Mouse (Mus musculus): ENCODE measurements around the gene Nod1.

Nod1 gene

DNA sequence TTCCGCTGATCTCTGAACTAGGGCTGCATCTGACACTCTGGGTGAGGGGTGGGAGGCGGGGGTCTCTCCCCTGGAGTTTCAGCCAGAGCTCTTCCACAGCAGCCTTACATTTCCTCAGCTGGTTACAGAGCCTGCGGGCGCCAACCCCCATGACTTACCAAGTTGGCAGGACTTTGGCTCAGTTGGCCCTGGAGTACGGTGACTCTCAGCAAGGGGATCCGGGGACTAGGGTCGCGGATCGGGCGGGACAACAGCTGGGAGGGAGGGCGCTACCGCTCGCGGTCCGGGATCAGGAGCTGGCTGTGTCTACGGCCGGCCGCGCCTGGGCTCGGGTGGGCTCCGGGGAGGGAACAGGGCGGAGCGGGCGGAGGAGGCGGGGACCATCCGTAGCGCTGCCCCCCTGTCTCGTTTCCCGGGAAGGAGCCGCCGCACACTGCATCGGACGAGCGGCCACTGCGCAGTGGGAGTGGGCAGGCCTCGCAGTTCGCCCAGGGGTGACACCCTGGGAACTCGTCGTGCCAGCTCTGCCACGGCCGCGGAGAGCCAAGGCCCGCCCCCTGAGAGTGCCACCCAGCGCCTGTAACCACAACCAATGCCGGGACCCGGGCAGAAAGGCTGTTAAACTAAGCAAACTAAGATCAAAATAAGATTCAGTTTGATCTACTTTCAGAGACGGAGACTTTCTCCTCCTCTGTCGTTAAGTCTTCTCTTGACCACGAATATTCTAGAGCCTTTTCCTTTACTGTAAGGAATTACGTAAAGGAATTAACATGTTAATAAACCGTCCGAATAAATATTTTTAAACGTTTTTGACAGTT, at the start of gene Nod1:
Nod1 (minus strand) TSS at position 502 of the 818 bp plus-strand sequence.
- peak; percentile 34 to 49 for DNase-seq (ENCODE audit: low spot score in 2 of 2)

DNA sequence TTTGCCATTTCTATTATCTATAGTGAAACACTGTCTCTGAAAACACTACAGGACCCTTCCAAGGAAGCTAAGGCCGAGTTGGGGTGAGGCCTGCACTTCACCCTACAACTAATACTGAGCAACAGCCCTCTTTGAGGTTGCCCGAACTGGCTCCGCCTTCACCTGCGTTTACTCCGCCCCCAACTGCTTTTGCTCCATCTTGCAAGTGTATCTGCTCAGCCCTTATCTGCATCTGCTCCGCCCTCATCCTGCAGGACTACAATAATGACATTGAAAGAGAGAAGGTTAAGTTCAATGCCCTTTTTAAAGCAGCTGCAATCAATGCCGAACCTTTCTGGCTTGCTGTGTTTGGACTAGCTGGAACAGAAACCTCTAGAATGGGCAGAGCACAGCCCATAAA, 49.4 kb upstream of the Nod1 start:
- DNase-seq (ENCODE audit: low spot score in 2 of 2), result no peak

DNA sequence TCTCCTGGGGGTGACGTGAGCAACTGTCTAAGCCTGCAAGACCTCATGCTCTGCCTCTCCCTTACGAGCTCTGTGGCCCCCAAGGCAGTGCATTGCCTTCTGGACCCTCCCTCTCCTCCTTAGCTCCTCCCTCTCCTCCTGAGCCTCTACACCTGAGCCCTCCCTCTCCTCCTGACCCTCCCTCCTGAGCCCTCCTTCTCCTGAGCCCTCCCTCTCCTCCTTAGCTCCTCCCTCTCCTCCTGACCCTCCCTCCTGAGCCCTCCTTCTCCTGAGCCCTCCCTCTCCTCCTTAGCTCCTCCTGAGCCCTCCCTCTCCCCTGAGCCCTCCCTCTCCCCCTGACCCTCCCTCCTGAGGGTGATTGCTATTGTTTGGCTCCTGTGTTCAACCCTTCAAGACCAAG, 46.0 kb upstream of the Nod1 start:
- no peak for DNase-seq (ENCODE audit: low spot score in 2 of 2)

DNA sequence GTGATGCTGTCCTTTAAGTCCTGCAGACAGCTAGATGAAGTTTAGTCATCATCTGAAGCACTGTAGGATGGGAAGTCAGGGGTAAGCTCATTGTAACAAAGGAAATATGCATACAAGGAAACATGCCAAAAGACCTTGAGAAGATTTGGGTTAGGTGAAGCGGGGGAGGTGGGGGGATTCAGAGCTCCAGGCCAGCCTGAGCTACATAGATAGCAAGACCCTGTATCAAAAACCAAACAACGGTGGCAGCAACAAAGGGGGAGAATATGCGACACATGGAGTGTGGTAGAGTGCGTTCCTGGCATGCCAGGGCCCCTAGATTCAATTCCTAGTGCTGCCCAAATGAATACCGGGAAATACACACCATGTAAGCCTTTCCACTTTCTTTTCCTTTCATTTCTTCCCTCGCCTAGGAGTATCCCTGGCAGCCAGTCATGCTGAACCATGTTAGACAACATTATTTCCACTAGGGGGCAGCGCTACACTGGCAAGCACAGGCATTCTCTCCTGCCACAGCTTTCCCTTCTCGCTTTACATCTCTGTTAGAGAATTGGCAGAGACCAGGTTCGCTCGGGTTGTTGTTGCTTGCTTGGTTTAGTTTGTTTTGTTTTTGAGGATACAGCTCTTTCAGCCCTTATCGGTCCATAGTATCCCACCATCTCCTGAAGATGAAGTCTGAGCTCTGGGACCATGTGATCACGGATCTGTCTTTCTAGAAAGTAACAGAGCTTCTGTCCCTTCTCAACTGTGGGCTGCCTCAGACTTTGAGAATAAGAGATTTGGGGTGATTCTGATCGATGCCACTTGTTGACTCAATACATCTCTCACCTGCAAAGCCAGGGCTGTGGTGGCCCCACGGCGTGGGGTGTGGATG, 44.5 kb upstream of the Nod1 start:
- peak in 1 of 2 experiments; percentile 41 for DNase-seq (ENCODE audit: low spot score in 2 of 2)

DNA sequence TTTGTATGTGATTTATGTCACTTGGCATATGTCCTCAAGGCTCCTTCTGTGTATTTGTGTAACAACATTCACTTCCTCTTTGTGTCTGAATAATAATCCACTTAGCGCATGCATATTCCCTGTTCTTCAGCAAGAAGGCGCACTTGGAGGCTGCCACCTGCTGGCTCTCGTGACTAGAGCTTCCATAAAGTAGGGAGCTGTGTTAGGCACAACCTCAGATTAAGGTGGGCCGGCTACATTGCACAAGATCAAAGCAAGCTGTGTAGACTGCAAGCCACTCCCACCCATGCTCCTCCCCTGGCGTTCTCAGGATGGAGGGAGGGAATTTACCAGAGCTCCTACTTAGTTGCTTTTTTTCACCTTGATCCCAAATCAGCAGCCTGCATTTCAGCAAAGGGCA, 43.8 kb upstream of the Nod1 start:
- DNase-seq (ENCODE audit: low spot score in 2 of 2), result peak in 1 of 2 experiments; percentile 32

DNA sequence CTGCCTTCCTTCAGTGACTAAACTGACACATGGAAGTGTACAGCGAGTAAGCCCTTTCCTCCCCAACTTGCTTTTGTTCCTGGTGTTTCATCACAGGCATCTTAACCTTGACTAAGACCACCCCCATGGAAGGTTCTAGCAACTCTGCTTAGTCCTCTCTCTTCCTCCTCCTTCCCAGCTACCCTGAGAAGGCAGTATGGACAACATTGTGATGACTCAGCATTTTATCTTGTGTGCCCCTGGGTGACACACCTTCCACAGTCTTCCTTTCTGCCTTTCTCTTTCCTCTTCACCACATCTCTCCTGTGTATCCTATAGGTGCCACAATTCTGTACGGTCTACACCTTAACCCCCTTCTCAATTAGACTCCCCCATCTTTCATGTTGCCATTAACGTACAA, 41.8 kb upstream of the Nod1 start:
- DNase-seq (ENCODE audit: low spot score in 2 of 2), result no peak

DNA sequence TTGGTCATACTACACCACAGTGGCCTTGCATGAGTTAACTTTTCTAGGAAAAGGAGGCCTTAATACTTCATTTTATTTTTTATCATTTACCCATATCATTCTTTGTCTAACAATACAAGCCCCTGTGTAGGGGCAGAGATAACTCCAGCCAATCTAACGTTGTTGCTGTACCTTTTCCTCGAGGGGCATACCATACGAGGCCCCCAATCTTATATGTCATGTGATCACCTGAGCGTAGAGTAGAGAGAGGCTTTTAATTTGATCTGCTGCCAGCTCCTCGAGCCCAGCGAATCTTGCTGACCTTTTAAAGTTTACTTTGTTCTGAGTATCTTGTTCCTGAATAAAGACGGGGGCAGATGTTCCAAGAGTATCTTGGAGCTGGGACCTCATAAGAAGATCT, 40.1 kb upstream of the Nod1 start:
- no peak for DNase-seq (ENCODE audit: low spot score in 2 of 2)

DNA sequence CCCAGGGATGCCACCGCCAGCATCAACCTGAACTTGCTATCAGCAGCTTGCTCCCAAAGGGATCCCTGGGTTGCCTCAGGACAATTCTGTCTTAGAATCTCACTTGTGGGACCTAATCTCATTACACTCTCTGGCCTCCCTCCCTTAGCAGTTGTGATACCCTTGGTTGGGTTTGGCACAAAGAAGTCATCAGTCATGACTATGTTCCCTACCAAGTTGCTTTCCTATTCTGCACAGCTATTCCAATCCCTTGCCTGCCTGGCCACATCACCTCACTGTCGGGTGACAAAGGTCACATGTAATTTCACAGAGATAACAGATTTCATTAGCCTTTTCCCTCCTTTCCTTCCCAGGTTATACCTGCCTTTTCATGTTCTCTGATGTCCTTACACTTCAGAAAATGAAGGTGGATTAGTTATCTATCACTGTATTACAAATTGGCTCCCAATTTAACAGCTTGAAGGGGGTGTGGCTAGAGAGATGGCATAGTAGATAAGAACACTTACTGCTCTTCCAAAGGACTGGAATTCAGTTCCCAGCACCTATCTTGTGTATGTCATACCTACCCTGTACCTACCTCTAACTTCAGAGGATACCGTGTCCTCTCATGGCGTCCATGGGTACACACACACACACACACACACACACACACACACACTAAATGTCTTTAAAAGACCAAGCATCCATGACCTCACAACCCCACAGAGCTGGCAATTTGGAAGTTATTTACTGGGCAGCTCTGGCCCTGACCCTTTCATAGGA, 38.1 kb upstream of the Nod1 start:
- DNase-seq (ENCODE audit: low spot score in 2 of 2), result no peak

DNA sequence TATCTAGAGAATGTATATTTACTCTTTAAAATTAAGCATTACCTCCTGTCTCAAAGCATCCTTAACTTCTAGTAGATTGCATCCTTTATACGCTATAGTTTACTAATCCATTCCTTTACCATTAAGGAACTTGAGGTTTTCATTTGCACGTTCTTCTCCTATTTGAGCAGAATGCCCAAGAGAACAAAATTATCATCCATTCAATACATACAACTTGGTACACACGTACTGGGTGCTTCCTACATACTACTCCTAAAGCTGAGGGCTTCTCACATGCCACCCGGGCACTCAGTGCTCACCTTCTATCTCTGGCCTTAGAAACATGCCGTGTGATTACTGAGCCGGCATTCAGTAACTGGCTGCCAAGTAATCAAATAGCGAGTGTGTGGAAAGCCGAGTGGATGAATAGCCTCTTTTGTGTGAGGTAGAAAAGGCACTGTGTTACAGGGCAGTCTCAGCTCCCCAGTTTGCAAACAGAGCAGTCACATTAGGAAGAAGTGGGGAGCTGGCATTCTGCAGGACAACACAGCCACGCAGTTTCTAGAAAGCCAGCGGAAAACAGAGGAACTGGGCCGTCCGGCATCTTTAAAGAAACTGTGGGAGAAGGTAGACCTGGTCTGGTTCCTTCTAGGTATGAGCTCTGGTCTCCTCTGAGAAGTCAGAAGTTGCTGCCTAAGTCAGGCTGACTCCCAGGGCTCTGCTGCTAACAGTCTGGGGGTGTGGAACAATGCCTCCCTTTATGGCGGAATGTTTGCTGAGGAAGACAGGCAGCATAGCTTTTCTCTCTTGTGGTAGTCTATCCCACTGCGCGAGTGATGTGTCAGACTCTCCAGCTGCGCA, 37.2 kb upstream of the Nod1 start:
- DNase-seq (ENCODE audit: low spot score in 2 of 2), result no peak

DNA sequence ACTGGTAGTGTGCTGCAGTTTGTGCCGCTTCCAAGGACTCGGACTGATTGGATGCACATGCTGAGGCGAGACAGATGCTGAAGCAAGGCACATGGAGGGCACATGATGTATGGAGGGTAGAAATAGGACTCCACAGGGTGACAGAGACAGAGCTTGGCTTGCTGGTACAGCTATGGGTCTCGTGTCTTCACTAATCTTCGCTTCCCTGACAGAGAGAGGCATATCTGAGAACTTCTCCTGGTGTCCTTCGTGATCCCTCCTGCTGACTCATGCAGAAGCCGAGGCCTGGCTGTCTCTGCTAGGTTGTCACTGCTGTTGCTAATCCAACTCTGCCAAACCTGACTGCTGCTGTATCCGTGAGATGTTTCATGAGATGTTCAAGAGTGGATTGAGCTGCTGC, 36.0 kb upstream of the Nod1 start:
- no peak for DNase-seq (ENCODE audit: low spot score in 2 of 2)

DNA sequence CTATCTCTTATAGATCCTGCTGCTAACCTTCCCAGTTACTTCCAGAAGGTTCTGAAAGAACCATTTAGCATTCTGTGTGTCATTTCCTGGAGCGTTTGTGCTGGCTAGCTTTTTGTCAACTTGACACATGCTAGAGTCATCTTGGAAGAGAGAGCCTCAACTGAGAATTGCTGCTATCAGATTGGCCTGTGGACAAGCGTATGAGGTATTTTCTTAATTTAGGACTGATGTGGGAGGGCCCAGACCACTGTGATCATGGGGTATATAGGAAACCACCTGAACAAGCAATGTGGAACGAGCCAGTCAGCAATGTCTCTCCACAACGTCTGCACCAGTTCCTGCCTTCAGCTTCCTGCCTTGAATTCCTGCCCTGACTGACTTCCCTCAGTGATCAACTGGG, 31.1 kb upstream of the Nod1 start:
- no peak for DNase-seq (ENCODE audit: low spot score in 2 of 2)

DNA sequence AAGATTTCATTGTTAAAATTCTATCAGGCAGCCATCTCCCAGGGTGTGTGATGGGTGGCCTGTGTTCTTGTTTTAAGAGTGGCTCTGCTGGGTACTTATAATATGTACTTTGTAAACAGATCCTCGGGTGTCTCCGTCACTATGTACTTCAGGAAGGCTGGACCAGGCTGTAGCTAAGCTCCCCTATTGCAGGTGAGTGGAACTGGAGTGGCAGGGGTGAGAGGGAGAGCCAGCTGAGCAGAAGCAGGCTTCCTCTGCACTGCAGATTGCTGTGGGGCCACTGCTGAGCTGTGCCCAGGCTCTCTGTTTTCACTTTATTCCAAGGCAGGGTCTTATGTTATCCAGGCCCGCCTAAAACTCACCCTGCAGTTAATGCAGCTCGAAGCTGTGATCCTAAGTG, 30.0 kb upstream of the Nod1 start:
- no peak for DNase-seq (ENCODE audit: low spot score in 2 of 2)

DNA sequence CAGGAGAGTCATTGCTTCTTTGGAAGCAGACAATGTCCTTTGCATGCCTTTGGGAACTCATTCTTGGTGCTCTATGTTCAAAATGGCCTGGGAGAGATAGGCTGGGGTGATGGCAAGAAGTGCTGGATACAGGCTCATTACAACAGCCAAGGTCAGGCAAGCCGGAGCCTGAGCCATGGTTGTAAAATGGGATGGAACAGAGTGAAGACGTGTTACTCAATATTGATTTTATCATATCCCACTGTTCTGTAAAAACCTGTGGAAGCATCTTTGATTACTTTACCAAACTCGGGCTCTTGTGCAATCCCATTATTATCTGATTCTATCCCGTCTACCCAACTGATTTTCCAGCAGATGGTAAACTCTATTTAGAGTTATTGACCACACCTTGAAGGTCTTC, 28.9 kb upstream of the Nod1 start:
- no peak for DNase-seq (ENCODE audit: low spot score in 2 of 2)

DNA sequence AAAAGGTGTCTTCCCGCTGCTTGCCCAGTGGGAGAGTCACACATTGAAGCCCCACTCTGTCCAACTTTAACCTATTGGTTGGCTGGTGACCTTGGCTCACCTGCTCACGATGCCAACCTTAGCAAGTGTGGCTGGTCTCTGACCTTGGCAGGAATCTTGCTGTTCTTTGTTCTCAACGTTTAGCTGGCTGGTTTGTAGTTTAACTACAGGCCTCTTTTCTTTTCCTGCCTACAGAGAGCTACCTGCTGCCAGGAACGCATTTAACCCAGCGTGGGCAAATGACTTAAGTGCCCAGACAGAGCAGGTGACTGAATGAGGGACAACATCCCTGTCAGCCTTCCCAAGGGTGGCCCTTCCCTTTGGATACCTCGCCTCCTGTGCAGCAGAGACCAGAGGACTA, 25.3 kb upstream of the Nod1 start:
- DNase-seq (ENCODE audit: low spot score in 2 of 2), result no peak

DNA sequence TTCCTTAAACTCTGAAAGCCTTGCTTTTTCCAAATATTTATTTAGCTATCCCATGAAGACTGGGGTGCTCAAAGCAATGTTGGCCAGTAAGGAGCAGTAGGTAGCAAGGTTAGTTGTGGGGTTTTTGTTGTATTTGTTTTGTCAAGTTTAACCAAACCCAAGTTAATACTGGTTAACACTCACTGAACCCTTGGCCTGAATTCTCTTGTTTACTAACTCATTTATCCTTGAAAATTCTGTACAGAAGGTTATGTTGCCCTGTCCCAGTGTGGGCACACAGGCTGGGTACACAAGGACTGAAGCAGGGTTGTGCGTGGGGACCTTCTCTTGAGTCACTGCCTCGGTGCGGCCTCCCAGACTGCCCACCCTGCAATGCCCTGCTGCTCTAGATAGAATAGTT, 23.9 kb upstream of the Nod1 start:
- DNase-seq (ENCODE audit: low spot score in 2 of 2), result no peak

DNA sequence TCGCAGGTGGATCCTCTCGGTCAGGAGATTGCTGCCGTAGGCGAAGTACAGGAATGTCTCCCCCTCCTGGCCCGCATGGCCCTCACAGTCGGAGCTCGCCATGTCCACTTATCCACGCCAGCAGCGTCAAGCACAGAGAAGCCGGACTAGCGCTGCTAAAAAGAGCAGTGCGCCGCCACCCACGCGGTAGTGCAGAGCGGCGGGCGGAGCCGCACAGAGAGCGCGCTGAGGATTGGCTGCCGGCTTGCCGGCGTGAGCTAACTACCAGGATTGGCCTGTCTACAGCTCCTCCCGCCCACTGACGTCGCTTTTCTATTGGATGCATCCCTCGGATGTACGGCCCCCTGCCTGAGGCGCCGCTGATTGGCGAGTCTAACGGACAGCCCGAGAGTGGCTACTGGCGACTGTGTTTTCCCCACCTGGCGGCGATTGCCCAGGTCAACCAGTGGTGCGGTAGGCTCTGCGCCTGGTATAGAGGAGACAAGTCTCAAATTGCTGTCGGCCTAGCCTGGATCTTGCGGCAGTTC, 20.4 kb upstream of the Nod1 start, which contains the start of gene Ggct:
Ggct (minus strand) TSS at position 217 of the 527 bp plus-strand sequence.
- peak; percentile 93 to 94 for DNase-seq (ENCODE audit: low spot score in 2 of 2)

DNA sequence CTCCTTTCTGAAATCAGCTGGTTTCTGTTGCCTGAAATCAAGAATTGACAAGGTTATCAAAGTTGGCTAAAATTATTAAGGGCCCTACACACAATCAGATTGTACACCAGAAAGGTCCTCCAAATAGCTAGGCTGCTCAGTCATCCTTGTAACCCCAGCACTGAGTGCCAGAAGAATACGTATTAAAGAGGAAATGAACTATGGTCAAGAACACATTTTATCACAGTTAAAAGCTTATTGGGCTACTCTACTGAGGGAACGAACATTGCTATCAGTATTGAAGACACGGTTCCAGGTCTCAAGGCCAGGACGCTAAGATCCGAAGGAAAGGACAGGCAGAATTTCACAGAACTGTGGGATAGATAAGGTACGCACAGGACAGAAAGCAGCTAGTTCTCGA, 19.7 kb upstream of the Nod1 start:
- DNase-seq (ENCODE audit: low spot score in 2 of 2), result no peak

DNA sequence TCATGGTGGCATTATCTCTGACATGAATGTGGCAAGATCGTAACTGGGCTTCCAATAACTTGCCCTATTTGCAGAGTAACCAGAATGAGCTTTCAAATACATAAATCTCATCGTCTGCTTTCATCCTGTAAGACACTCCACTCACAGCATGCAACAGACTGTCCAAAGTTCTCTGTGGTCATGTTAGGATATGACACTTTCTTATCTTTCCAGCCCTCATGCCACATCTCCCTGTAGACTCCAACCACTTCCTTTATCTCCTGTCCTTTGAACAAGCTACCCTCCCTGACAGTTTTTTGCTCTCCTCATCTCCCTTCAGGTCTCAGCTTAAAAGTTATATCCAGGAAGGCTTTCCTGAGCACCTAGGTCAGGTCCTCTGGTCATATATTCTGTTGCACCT, 18.8 kb upstream of the Nod1 start:
- no peak for DNase-seq (ENCODE audit: low spot score in 2 of 2)

DNA sequence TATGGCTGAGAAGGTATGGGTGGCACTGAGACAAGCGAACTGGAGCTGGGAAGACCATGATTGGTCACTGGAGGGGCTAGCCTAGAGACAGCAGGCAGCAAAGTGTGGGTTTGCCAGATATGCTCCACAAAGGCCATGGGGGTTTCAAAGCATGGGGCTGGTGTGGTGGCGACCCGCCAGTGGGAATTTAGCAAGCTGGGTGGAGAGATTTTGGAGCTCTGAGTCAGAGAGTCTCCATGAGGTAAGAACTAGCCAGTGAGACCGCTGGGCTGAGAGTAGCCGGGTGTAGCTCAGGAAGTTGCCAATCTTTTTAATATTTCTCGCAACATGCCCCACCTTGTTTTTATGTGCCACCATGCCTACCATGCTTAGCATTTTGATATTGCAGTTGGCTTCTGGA, 15.7 kb upstream of the Nod1 start:
- DNase-seq (ENCODE audit: low spot score in 2 of 2), result no peak

DNA sequence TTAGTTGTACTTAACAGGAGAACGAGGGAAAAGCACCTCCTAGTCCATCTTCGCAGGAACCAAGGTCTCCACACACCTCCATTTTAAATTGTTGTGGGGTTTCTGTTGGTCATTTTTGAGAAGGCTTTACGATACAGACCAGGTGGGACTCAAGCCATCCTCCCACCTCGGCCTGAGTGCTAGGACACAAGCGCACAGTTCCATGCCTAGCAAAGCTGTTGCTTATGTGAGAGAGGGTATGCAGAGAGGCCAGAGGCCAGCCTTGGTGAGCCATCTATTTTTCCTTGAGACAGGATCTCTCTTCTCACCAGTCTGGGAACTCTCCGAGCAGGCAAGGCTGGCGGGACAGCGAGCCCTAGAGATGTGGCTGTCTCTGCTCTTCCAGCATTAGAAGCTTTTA, 11.7 kb upstream of the Nod1 start:
- no peak for DNase-seq (ENCODE audit: low spot score in 2 of 2)

DNA sequence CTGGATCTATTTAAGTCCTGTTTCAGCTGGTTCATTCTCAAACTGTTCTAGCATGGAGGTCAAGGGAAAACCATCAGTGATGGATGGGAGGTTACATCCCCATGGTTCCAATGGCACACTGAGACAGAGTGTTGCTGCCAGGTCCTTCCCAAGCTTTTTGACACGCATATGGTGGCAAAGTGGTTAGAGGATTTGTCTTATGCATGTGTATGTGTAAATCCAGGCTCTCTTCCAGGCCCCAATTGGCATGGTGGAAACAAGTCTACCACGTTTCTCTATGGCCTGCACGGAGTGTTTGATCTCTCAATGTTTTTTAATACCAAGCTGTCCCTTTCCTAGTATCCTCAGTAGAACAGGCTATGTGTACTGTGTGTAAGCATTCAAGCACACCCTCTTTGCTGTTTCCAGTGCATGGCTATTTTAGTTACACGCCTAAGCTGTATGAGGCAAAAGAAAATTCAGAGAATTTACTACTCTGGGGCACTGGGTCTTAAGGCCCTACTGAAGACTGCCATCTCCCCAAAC, 11.2 kb upstream of the Nod1 start:
- DNase-seq (ENCODE audit: low spot score in 2 of 2), result no peak
